Mouse (Mus musculus): Measurements from ENCODE around the gene Psmb3.

GRCm38 (mm10) chr11:97748496-97748895 lies 45.3 kb downstream of the Psmb3 start:
- TF ChIP-seq CTCF (IDR thresholded peaks at IDR 0.05; ENCODE audit: extremely low read depth, insufficient read length, insufficient replicate concordance, low read depth, low read length) (no peak), POLR2A (IDR thresholded peaks at IDR 0.05; ENCODE audit: low read depth, low read length) (no peak)
